Mouse (Mus musculus) midbrain, embryonic 13.5 days (tissue): Measurements from ENCODE around the gene Slc6a6. TPM values are rescaled to one million over a fixed set of nuclear protein-coding genes. Genes with fewer than 3 reads are reported as not detected.

Experiments used
- ATAC-seq: fragments of 200-750 bp; cut with Nextera tagmentation; 2 replicates; pipeline ENCODE4 v1.8.0; 2017; ENCODE audit warnings: mild to moderate bottlenecking, moderate TSS enrichment, moderate library complexity
- H3K27ac ChIP-seq: fragments of 300-500 bp; sonication (generic); 2 replicates; pipeline ENCODE4 v1.5.1; 2015; ENCODE audit warnings: inconsistent platforms, mild to moderate bottlenecking, moderate library complexity
- H3K27me3 ChIP-seq: fragments of 300-500 bp; sonication (generic); 2 replicates; pipeline ENCODE4 v1.6.1; 2015; ENCODE audit warnings: mild to moderate bottlenecking, inconsistent platforms
- H3K36me3 ChIP-seq: fragments of 300-500 bp; sonication (generic); 2 replicates; pipeline ENCODE4 v1.6.1; 2015; ENCODE audit warnings: mild to moderate bottlenecking, inconsistent platforms
- H3K4me1 ChIP-seq: fragments of 300-500 bp; sonication (generic); replicated peaks from 2 replicates; pipeline ENCODE4 v1.6.1; 2015; ENCODE audit warnings: inconsistent platforms
- H3K4me2 ChIP-seq: fragments of 300-500 bp; sonication (generic); replicated peaks from 2 replicates; pipeline ENCODE4 v1.6.1; 2015; ENCODE audit warnings: moderate library complexity, mild to moderate bottlenecking, inconsistent platforms
- H3K4me3 ChIP-seq: fragments of 300-500 bp; sonication (generic); replicated peaks from 2 replicates; pipeline ENCODE4 v1.5.1; 2015; ENCODE audit warnings: mild to moderate bottlenecking, inconsistent platforms
- H3K9ac ChIP-seq: fragments of 300-500 bp; sonication (generic); replicated peaks from 2 replicates; pipeline ENCODE4 v1.6.1; 2015; ENCODE audit warnings: mild to moderate bottlenecking, inconsistent platforms
- H3K9me3 ChIP-seq: fragments of 300-500 bp; sonication (generic); 2 replicates; pipeline ENCODE4 v1.6.1; 2016; ENCODE audit warnings: mild to moderate bottlenecking, inconsistent platforms
- WGBS: fragments of 180-500 bp; shearing (Covaris S2); methylation state at CpG from one replicate; pipeline ENCODE4 v1.1.7; 2015; 5-methylcytosine and 5-hydroxymethylcytosine counted together
- polyA plus RNA-seq: library from polyadenylated mRNA; unstranded; fragments of >200 nt; fragmentation: Nextera tagmentation; extraction: Ambion mirVana; gene quantifications from 2 replicates; pipeline ENCODE4 v1.2.1, GENCODE M21; 2015

Gene Slc6a6
- polyA plus RNA-seq, 1 experiment from 2014 or later, result 84.4 TPM

DNA sequence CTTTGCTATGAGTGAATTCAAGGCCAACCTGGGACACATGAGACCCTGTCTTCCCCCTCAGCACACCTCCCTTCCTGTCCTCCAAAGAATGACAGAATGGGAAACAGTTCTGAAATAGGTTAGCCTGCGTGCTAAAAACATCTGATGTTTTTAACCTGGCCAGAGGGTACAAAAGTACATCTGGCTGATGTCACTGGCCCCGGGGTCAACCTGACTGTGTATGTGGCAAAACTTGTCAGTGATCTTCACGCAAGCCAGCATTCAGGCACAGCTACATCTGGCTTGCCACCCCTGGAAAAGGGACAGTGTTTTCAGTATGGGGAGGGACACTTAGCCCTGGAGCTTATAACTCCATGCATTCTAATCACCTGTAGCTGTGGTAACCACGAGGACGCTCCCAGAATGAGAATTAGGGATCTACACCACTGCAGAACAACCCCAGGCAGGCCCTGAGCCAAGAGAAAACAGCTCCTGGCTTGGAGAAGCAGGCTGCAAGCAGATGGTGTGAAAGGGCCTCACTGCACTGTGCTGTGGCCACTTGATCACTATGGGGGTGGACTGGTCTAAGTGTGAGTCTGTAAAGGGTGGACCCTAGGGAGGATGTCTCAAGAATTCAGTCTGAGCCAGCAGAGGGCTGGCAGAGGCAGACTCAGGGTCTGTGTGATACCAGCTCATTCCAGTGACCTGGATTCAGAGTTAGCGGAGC is 35.3 kb downstream of the Slc6a6 start:
- peaks cover 51% of the 10 kb centered on the region for H3K4me1 ChIP-seq
- H3K9me3 ChIP-seq, result no peaks in the 10 kb centered on the region
- peaks cover 23% of the 10 kb centered on the region for H3K36me3 ChIP-seq
- no peak overlapping the region for H3K4me3 ChIP-seq
- 0 out of 2 replicates have a peak overlapping the region, but pooled peaks have one; percentile 3 for H3K4me2 ChIP-seq
- peak overlapping the region; percentile 47 for H3K9ac ChIP-seq
- ATAC-seq, result peak; percentile 80
- H3K27ac ChIP-seq, result peak overlapping the region; percentile 97
- WGBS, result 43% methylated on average over 6 of the region's 6 CpGs
- H3K27me3 ChIP-seq, result no peaks in the 10 kb centered on the region

DNA sequence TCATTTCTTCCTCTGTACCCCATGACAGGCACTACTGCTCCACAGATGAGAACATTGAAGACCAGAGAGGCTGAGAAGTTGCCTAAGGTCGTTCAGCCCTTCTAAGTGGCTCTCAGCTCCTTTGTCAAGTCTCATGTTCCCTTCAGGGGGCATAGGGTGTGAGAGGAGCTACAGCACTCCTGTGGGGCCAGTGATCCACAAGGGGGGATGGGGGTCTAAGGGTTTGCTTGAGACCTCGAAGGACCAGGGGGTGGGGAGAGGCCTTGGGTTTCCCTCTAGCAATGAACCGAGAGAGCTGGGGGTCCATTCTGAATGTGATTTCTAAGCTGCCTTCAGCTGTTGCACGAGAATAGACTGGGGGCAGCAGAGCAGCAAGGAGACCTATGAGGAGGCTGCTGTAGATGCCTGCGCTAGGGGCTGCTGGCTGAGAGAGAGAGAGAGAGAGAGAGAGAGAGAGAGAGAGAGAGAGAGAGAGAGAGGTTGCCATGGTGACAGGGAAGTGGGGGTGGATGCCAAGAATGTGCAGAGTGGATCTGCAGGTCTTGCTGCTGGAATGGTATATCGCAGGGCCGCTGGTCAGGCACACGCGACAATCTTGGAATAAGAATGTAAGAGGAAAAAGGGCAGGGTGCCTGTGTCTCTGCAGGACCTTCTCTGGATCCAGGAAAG is 36.1 kb downstream of the Slc6a6 start:
- WGBS, result under 1% methylated on average over 9 of the region's 9 CpGs
- peaks cover 26% of the 10 kb centered on the region for H3K36me3 ChIP-seq
- H3K27ac ChIP-seq, result peak overlapping the region; percentile 97
- H3K4me1 ChIP-seq, result peaks cover 47% of the 10 kb centered on the region
- H3K4me2 ChIP-seq, result peak overlapping the region; percentile 32
- H3K27me3 ChIP-seq, result no peaks in the 10 kb centered on the region
- peak overlapping the region; percentile 47 for H3K9ac ChIP-seq
- no peak overlapping the region for H3K4me3 ChIP-seq
- ATAC-seq, result peak; percentile 77
- H3K9me3 ChIP-seq, result no peaks in the 10 kb centered on the region

DNA sequence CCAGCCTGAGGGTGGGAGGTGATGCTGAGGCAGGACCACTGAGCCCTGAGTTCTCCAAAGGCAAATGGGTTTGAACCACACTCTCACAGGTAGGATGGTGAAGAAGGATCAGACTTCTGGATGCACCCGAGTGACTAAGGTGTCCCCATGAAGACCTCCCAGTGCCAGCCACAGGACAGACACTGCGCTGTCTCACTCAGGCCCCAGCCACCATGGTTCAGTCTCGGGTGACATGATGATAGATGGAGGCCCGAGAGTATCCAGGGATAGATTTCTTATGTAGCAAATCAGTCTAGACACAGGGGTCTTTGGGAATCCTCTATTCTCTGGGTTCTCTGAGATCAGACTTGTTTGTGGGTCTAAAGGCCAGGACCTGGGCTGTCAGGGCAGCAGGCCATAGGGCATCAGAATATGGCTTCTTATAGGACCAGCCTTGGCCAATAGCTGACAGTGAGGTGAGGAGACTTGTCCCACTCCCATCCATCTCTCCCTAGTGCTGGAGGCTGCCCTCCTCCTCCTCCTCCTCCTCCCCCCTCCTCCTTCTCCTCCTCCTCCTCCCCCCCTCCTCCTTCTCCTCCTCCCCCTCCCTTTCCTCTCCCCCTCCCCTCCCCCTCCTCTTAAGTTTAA is 36.8 kb downstream of the Slc6a6 start:
- H3K27ac ChIP-seq, result peak overlapping the region; percentile 97
- peaks cover 47% of the 10 kb centered on the region for H3K4me1 ChIP-seq
- WGBS, result 54% methylated on average over 4 of the region's 4 CpGs

DNA sequence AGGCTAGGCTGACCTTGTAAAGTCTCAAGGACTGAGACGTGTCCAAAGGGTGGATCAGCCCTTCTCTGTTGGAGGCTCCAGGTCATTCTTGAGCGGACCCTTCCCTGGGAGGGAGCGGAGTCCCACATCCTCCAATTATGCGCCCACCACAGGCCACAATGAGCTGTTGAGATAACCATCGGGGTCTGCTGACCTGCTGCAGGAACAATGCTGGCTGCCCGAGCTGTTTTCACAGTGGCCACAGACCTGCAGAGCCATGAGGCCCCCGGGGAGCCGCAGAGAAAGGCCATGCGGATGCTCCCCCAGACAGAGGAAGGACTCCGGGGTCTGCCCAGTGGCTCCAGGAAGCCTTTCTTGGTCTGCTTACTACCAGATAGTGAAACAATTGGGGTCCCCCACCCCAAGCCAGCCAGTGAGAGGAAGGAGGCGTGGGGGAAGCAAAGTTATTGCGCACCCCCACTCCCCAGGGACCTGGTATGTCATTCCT is 37.4 kb downstream of the Slc6a6 start:
- H3K27ac ChIP-seq, result peak overlapping the region; percentile 79
- peak; percentile 10; the same call in 1 of the 2 replicates for ATAC-seq

More for the DNA sequence above, 36.8 kb downstream of the Slc6a6 start:
- H3K27me3 ChIP-seq, result no peaks in the 10 kb centered on the region
- no peak overlapping the region for H3K4me3 ChIP-seq
- no peak overlapping the region for H3K9ac ChIP-seq
- H3K36me3 ChIP-seq, result peaks cover 30% of the 10 kb centered on the region
- ATAC-seq, result peak; percentile 26
- H3K9me3 ChIP-seq, result no peaks in the 10 kb centered on the region
- peak overlapping the region; percentile 32 for H3K4me2 ChIP-seq

DNA sequence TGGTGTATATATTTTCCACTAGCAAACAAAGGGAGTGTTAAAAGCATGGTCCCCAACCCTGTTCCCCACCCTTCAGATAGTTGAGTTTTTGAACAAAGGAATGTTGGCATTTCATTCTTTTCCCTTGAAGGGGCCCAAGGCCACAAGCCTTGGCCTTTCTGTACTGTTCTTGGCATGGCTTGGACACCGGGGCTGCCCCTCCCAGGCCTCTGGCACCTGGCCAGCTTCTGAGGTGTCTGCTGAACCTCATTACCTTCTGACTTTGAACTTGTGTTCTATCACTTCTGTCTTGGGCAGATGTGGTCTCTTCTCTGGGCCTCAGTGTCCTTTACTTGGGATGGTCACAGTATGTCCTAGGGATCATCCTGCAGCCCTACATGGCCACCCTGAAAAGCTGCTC is 43.5 kb downstream of the Slc6a6 start:
- H3K36me3 ChIP-seq, result peaks cover 72% of the 10 kb centered on the region
- no peak overlapping the region for H3K4me3 ChIP-seq
- 86% methylated on average over 1 of the region's 1 CpGs for WGBS
- H3K9ac ChIP-seq, result no peak overlapping the region
- H3K27me3 ChIP-seq, result no peaks in the 10 kb centered on the region
- 0 out of 2 replicates have a peak overlapping the region, but pooled peaks have one; percentile 14 for H3K27ac ChIP-seq
- peaks cover 44% of the 10 kb centered on the region for H3K4me1 ChIP-seq
- no peaks in the 10 kb centered on the region for H3K9me3 ChIP-seq
- no peak overlapping the region for H3K4me2 ChIP-seq
- ATAC-seq, result no peak

More for the DNA sequence above, 37.4 kb downstream of the Slc6a6 start:
- Histone ChIP-seq H3K9me3 (no peaks in the 10 kb centered on the region), H3K4me2 (peak overlapping the region; percentile 15; the same call in 1 of the 2 replicates), H3K9ac (peak overlapping the region; percentile 50), H3K36me3 (peaks cover 35% of the 10 kb centered on the region), H3K27me3 (no peaks in the 10 kb centered on the region), H3K4me3 (no peak overlapping the region), H3K4me1 (peaks cover 47% of the 10 kb centered on the region)
- 17% methylated on average over 12 of the region's 12 CpGs for WGBS

DNA sequence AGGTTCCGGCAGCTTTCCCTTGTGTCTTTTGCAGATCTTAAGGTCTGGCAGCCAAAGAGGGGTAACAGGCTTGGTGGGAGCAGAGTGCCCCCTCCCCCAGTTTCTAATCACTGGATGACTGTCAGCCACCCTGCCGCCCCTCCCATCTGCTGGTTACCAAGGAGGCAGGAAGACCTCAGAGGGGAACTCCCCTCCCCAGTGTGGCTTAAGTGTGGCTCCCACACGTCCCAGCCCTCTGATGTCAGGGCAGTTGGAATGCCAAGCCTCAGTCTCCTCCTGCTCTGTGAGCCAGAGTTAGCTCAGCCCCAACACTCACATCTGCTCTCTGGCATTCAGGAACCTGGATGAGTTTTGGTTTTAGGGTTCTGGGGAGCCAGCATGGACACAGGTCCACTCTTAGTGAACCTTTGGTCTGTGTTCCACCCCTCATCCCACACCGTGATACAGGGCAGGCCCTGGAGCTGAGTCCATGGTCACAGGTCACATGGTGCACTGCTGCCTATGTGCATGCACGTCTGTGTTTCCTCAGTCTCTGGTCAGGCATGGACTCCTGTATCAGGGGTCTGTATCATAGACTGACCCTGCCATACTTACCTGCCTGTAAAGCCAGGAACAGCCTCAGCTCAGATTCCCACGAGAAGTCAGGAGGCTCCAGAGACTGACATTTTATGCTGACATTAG is 45.2 kb downstream of the Slc6a6 start:
- Histone ChIP-seq H3K4me1 (peaks cover 44% of the 10 kb centered on the region), H3K9ac (peak overlapping the region; percentile 39), H3K27me3 (no peaks in the 10 kb centered on the region), H3K4me3 (no peak overlapping the region), H3K4me2 (no peak overlapping the region), H3K36me3 (peaks cover 72% of the 10 kb centered on the region), H3K9me3 (no peaks in the 10 kb centered on the region), H3K27ac (peak overlapping the region; percentile 81)
- peak; percentile 46 for ATAC-seq
- 21% methylated on average over 6 of the region's 6 CpGs for WGBS

DNA sequence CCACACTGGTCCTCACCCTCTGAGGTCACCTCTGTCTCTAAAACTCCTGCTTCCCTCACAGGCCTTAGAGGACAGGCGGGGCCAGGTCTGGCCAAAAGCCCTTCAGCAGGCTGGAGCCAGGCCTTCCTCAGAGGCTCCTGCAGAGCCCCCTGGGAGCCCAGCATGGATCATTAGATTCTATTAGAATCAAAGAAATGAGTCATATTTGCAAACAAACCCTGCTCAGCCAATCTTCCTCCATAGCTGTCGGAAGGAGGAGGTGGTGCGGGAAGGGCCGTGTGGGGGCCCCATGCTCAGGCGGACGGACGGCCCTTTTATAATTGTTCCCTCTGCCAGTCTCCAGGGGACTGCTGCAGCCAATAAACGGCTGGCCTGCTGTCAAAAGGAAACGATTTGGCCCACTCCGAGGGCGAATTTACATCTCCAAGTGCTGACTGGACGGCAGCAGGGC is 45.8 kb downstream of the Slc6a6 start:
- peaks cover 44% of the 10 kb centered on the region for H3K4me1 ChIP-seq
- no peaks in the 10 kb centered on the region for H3K9me3 ChIP-seq
- H3K27me3 ChIP-seq, result no peaks in the 10 kb centered on the region
- 0 out of 2 replicates have a peak overlapping the region, but pooled peaks have one; percentile 4 for H3K4me2 ChIP-seq
- WGBS, result 2% methylated on average over 12 of the region's 12 CpGs
- peak overlapping the region; percentile 11; the same call in 1 of the 2 replicates for H3K9ac ChIP-seq
- H3K36me3 ChIP-seq, result peaks cover 66% of the 10 kb centered on the region
- ATAC-seq, result peak; percentile 73
- H3K4me3 ChIP-seq, result no peak overlapping the region
- peak overlapping the region; percentile 81 for H3K27ac ChIP-seq

DNA sequence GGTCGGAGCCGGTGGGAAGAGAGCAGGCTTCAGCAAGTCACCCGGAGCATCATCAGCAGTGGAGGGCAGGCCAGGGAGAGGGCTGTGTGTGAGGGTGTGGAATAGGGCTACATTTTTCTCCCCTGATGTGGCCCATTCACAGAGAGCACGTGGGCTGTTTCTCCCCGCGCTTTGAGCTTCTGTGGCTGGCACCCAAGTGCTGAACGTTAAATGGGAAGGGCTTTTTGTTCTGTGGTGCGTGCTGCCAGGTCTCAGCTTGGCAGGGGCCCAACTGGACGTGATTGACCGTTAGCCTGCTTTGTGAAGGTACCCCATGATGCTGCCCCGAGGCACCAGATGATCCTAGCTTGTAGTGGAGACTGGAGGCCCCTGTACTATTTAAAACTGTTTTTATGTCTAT is 48.3 kb downstream of the Slc6a6 start:
- Histone ChIP-seq H3K4me1 (peaks cover 44% of the 10 kb centered on the region), H3K27me3 (no peaks in the 10 kb centered on the region), H3K36me3 (peaks cover 69% of the 10 kb centered on the region), H3K27ac (0 out of 2 replicates have a peak overlapping the region, but pooled peaks have one; percentile 5), H3K4me2 (no peak overlapping the region), H3K9me3 (no peaks in the 10 kb centered on the region), H3K4me3 (no peak overlapping the region), H3K9ac (no peak overlapping the region)
- ATAC-seq, result peak; percentile 37; the same call in 1 of the 2 replicates
- 75% methylated on average over 11 of the region's 11 CpGs for WGBS

DNA sequence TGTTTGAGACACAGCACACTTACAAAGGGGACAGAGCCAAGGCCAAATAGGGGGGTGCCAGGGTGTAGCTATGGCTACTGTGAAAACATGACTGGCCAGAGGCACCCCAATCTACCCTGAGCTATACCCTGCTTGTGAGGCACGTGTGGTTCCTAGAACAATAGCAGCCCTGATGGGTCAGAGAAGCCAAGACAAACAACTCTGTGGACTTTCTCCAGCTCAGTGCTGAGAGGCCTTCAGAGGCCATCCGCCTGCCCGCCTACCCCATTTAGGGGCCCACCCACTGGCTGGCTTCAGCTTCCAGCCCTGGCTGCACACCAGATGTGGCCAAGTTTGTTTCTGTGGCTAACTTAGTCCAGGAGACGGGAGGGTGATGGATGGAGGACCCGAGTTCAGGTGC is 52.6 kb downstream of the Slc6a6 start:
- Histone ChIP-seq H3K4me1 (peaks cover 9% of the 10 kb centered on the region), H3K9me3 (no peaks in the 10 kb centered on the region), H3K36me3 (peaks cover 87% of the 10 kb centered on the region), H3K4me3 (no peak overlapping the region), H3K27me3 (no peaks in the 10 kb centered on the region), H3K4me2 (no peak overlapping the region), H3K9ac (no peak overlapping the region), H3K27ac (no peak overlapping the region)
- no peak for ATAC-seq
- WGBS, result 72% methylated on average over 5 of the region's 5 CpGs

DNA sequence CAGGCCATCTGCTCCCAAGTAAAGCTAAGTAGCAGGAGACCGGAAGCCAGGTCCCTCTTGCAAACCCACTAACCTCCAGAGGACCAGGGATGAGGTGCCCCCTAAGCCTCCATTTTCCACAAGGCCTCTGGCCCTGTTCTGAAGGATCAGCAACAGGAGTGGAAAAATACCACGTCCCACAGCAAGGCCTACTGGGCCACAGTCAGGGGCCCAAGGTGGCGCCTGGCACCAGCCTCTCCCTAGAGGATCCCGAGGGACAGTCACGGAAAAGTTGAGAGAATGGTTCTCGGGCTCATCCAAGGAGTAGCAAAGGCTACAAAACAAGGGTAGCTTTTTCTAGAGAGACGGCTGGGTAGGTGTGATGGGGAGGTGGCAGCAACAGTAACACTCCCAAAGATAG is 53.6 kb downstream of the Slc6a6 start:
- Histone ChIP-seq H3K4me2 (no peak overlapping the region), H3K4me3 (no peak overlapping the region), H3K27ac (no peak overlapping the region), H3K4me1 (peaks cover 4% of the 10 kb centered on the region; the same call in 1 of the 2 replicates), H3K36me3 (peaks cover 89% of the 10 kb centered on the region), H3K9ac (no peak overlapping the region), H3K27me3 (no peaks in the 10 kb centered on the region), H3K9me3 (no peaks in the 10 kb centered on the region)
- 84% methylated on average over 7 of the region's 7 CpGs for WGBS
- ATAC-seq, result no peak

DNA sequence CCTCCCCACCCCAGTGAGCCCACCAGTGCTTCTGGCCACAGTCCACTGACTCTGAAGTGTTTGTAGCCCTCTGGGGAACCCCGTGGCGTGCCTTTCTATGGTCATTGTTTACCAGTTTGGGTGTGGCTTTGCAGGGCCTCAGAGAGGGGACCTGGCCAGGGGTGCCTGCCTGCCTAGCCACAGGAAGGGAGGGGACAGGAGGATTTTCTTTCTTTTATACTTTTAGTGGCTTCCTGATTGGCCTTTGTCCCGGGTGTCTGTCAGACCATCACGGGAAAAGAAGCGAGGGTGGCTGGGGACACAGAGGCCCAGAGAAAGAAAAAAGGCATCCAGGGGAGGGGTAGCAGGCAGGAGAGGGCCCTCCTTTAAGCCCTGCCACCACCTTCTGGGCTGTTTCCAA is 54.2 kb downstream of the Slc6a6 start:
- Histone ChIP-seq H3K27ac (no peak overlapping the region), H3K9me3 (no peaks in the 10 kb centered on the region), H3K4me3 (no peak overlapping the region), H3K4me2 (no peak overlapping the region), H3K4me1 (peaks cover 4% of the 10 kb centered on the region; the same call in 1 of the 2 replicates), H3K36me3 (peaks cover 90% of the 10 kb centered on the region), H3K9ac (no peak overlapping the region), H3K27me3 (no peaks in the 10 kb centered on the region)
- WGBS, result 11% methylated on average over 5 of the region's 5 CpGs
- no peak for ATAC-seq
